Mouse (Mus musculus) heart, embryonic 14.5 days (tissue): ENCODE results near the gene Atp6v1b1. TPM values are rescaled to one million over a fixed set of nuclear protein-coding genes. Genes with fewer than 3 reads are reported as not detected.
"Not testable (repeated sequence)": the region's sequence is repeated elsewhere in the genome, so short reads cannot be mapped to it uniquely, and the experiment has no call there.

Source experiments
- ATAC-seq: fragments of 200-750 bp; cut with Nextera tagmentation; 2 replicates; pipeline ENCODE4 v1.8.0; 2017; ENCODE audit warnings: low read depth, moderate TSS enrichment; ENCODE audit not compliant: insufficient number of reproducible peaks, insufficient read depth, low FRiP score
- H3K27ac ChIP-seq, 2 experiments: fragments of 200-500 bp in 1 of 2; fragments of 300-500 bp in 1 of 2; sonication (generic) in 1 of 2; replicated peaks in 1 of 2; 2 replicates each; pipeline ENCODE4 v1.5.1; 2012 to 2014; ENCODE audit warnings: low read depth in 2 of 2, low read length in 2 of 2, control low read depth in 1 of 2, mild to moderate bottlenecking in 1 of 2, mixed read lengths in 1 of 2; ENCODE audit not compliant: control insufficient read depth in 1 of 2, insufficient read depth in 1 of 2
- H3K27me3 ChIP-seq: fragments of 300-500 bp; sonication (generic); 2 replicates; pipeline ENCODE4 v1.6.1; 2014; ENCODE audit warnings: mild to moderate bottlenecking, low read length, control low read depth; ENCODE audit not compliant: control insufficient read depth, insufficient read depth
- H3K36me3 ChIP-seq: fragments of 300-500 bp; sonication (generic); 2 replicates; pipeline ENCODE4 v1.6.1; 2014; ENCODE audit warnings: mild to moderate bottlenecking, control low read depth, low read length, mixed read lengths; ENCODE audit not compliant: control insufficient read depth, insufficient read depth
- H3K4me1 ChIP-seq, 2 experiments: fragments of 200-500 bp in 1 of 2; fragments of 300-500 bp in 1 of 2; sonication (generic) in 1 of 2; 2 replicates each; pipeline ENCODE4 v1.6.1; 2012 to 2014; ENCODE audit warnings: low read length in 2 of 2, control low read depth in 1 of 2, mixed read lengths in 1 of 2; ENCODE audit not compliant: control insufficient read depth in 2 of 2, insufficient read depth in 2 of 2
- H3K4me2 ChIP-seq: fragments of 300-500 bp; sonication (generic); 2 replicates; pipeline ENCODE4 v1.6.1; 2014; ENCODE audit warnings: mild to moderate bottlenecking, low read length
- H3K4me3 ChIP-seq, 2 experiments: fragments of 200-500 bp in 1 of 2; fragments of 300-500 bp in 1 of 2; sonication (generic) in 1 of 2; 2 replicates each; pipeline ENCODE4 v1.5.1; 2012 to 2014; ENCODE audit warnings: low read length in 2 of 2, mild to moderate bottlenecking in 2 of 2, control low read depth in 1 of 2, low read depth in 1 of 2, moderate library complexity in 1 of 2; ENCODE audit not compliant: control insufficient read depth in 1 of 2, insufficient read depth in 1 of 2
- H3K9ac ChIP-seq: fragments of 300-500 bp; sonication (generic); 2 replicates; pipeline ENCODE4 v1.6.1; 2014; ENCODE audit warnings: mild to moderate bottlenecking, low read length
- H3K9me3 ChIP-seq: fragments of 300-500 bp; sonication (generic); 2 replicates; pipeline ENCODE4 v1.6.1; 2016; ENCODE audit warnings: low read length, control low read depth; ENCODE audit not compliant: control insufficient read depth
- WGBS: fragments of 180-500 bp; shearing (Covaris S2); extraction: QIAGEN DNeasy Blood & Tissue Kit; methylation state at CpG from one replicate; pipeline ENCODE4 v1.1.7; 2014; 5-methylcytosine and 5-hydroxymethylcytosine counted together
- polyA plus RNA-seq: library from polyadenylated mRNA; unstranded; fragments of >200 nt; fragmentation: Nextera tagmentation; extraction: Ambion mirVana; gene quantifications from 2 replicates; pipeline ENCODE4 v1.2.1, GENCODE M21; 2014

Gene Atp6v1b1
- polyA plus RNA-seq, 1 experiment from 2014 or later: not detected

GRCm38 (mm10) chr6:83779026-83779425 is 36.2 kb downstream of the Atp6v1b1 start:
- H3K4me1 ChIP-seq: peaks cover 6 to 13% of the 10 kb centered on the region in 2 experiments; a peak in 3 of 4 replicates
- H3K27ac ChIP-seq: no peak overlapping the region
- no peak overlapping the region for H3K9ac ChIP-seq
- no peak overlapping the region for H3K4me3 ChIP-seq
- ATAC-seq: no peak
- no peak overlapping the region for H3K4me2 ChIP-seq
- H3K27me3 ChIP-seq: no peaks in the 10 kb centered on the region
- no peaks in the 10 kb centered on the region for H3K36me3 ChIP-seq
- WGBS: 10% methylated on average over 5 of the region's 5 CpGs
- no peaks in the 10 kb centered on the region for H3K9me3 ChIP-seq

- no peak for ATAC-seq
Measured at GRCm38 (mm10) chr6:83786426-83786825, 43.6 kb downstream of the Atp6v1b1 start.

GRCm38 (mm10) chr6:83788554-83788953 is 45.8 kb downstream of the Atp6v1b1 start:
- no peak overlapping the region for H3K4me3 ChIP-seq
- H3K9ac ChIP-seq: no peak overlapping the region
- peaks cover 0 to 2% of the 10 kb centered on the region in 2 experiments; a peak in 2 of 4 replicates for H3K4me1 ChIP-seq
- 78% methylated on average over 7 of the region's 7 CpGs for WGBS
- H3K27ac ChIP-seq: no peak overlapping the region
- no peak for ATAC-seq
- H3K27me3 ChIP-seq: no peaks in the 10 kb centered on the region
- H3K4me2 ChIP-seq: no peak overlapping the region
- no peaks in the 10 kb centered on the region for H3K9me3 ChIP-seq
- no peaks in the 10 kb centered on the region for H3K36me3 ChIP-seq

More at GRCm38 (mm10) chr6:83786426-83786825, 43.6 kb downstream of the Atp6v1b1 start:
- H3K4me2 ChIP-seq: no peak overlapping the region
- no peak overlapping the region for H3K4me3 ChIP-seq
- H3K27ac ChIP-seq: no peak overlapping the region
- H3K36me3 ChIP-seq: no peaks in the 10 kb centered on the region
- no peaks in the 10 kb centered on the region for H3K27me3 ChIP-seq
- H3K4me1 ChIP-seq: peaks cover 0 to under 1% of the 10 kb centered on the region in 2 experiments; a peak in 1 of 4 replicates
- no peak overlapping the region for H3K9ac ChIP-seq
- WGBS: 64% methylated on average over 3 of the region's 3 CpGs
- H3K9me3 ChIP-seq: no peaks in the 10 kb centered on the region

GRCm38 (mm10) chr6:83790533-83790932 is 47.7 kb downstream of the Atp6v1b1 start:
- not testable (repeated sequence) for H3K27me3 ChIP-seq, H3K4me2 ChIP-seq, H3K4me1 ChIP-seq, H3K9me3 ChIP-seq, H3K36me3 ChIP-seq, H3K9ac ChIP-seq, H3K27ac ChIP-seq, H3K4me3 ChIP-seq, ATAC-seq
- WGBS: 87% methylated on average over 5 of the region's 5 CpGs

DNA sequence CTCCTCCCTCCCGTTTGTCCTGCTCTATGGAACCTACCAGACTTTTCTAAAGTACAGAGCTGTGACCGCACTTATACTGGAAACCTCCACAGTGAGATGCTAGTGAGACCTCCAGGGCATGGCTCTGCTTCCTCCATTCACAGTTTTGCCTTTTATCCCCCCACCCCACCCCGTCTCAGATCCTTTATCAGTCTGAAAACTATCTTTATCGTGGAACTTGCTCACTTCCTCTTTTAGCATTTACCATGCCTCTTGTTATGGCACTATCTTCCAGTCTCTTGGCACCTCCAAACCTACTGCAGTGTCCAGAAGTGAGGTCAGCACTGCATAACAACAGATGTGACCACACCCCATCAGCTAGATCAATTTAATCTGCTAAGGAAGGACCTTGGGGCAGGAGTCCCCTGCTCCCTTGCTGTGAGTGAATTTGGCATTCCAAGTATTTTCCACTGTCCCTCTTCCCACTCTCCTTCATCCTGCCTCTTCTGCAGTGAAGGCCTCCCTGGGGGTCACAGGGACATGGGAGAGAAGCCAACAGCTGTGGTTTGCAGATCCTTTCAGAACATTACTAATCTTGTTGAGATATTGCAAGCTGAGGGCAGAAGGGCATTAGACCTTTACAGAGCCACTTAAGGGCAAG is 48.6 kb downstream of the Atp6v1b1 start:
- no peak overlapping the region for H3K4me2 ChIP-seq
- peaks cover 8 to 11% of the 10 kb centered on the region in 2 experiments for H3K4me1 ChIP-seq
- no peaks in the 10 kb centered on the region for H3K27me3 ChIP-seq
- H3K36me3 ChIP-seq: no peaks in the 10 kb centered on the region
- H3K9ac ChIP-seq: no peak overlapping the region
- H3K9me3 ChIP-seq: no peaks in the 10 kb centered on the region
- H3K4me3 ChIP-seq: no peak overlapping the region
- no peak for ATAC-seq
- no peak overlapping the region for H3K27ac ChIP-seq
- WGBS: 44% methylated on average over 4 of the region's 4 CpGs

GRCm38 (mm10) chr6:83794760-83795296 is 52.0 kb downstream of the Atp6v1b1 start, which contains the start of gene Nagk:
TSS of gene Nagk (plus strand) at chr6:83794982.
- peaks cover 8 to 12% of the 10 kb centered on the region in 2 experiments for H3K4me1 ChIP-seq
- H3K27me3 ChIP-seq: no peaks in the 10 kb centered on the region
- peak within 1 kb of the TSS; percentile 88 to 95 for H3K27ac ChIP-seq
- no peaks in the 10 kb centered on the region for H3K9me3 ChIP-seq
- ATAC-seq: peak; percentile 92
- peak within 1 kb of the TSS; percentile 95 for H3K4me2 ChIP-seq
- H3K36me3 ChIP-seq: peaks cover 20% of the 10 kb centered on the region
- H3K4me3 ChIP-seq: peak within 1 kb of the TSS; percentile 62 to 77
- WGBS: under 1% methylated on average over 43 of the region's 43 CpGs
- peak within 1 kb of the TSS; percentile 84 for H3K9ac ChIP-seq

DNA sequence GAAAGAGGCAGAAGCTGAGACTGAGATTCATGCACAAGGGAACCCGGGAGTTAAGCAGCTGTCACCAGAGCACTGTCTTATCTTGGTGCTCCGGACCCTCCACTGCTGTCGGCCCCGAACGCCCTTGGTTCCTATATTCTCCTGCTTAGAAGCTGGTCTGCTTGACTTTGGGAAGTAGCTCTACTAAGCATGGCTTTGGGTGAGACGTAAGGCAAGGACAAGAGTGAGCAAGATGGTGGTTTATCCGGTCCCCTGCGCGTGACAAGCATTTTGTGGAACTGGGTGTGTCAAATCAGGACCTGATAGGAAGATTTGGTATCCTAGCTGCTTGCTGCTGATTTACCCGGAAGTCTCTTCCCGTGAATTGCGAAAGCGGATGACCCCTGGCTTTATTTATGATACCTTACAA is 52.7 kb downstream of the Atp6v1b1 start:
- no peaks in the 10 kb centered on the region for H3K9me3 ChIP-seq
- peak overlapping the region; percentile 84 for H3K9ac ChIP-seq
- H3K4me3 ChIP-seq: peak overlapping the region; percentile 62 to 77
- ATAC-seq: no peak
- WGBS: 6% methylated on average over 13 of the region's 13 CpGs
- no peaks in the 10 kb centered on the region for H3K27me3 ChIP-seq
- peak overlapping the region; percentile 95 for H3K4me2 ChIP-seq
- peak overlapping the region; percentile 88 to 95 for H3K27ac ChIP-seq
- H3K4me1 ChIP-seq: peaks cover 8 to 12% of the 10 kb centered on the region in 2 experiments
- peaks cover 26% of the 10 kb centered on the region for H3K36me3 ChIP-seq
